Mouse (Mus musculus): Measurements from ENCODE around the gene Col6a3. TPM values are rescaled to one million over a fixed set of nuclear protein-coding genes. Genes with fewer than 3 reads are reported as not detected.

Gene Col6a3
- polyA plus RNA-seq (2012; rRNA removed): 10.8 and 14.4 TPM in 2 replicates

DNA sequence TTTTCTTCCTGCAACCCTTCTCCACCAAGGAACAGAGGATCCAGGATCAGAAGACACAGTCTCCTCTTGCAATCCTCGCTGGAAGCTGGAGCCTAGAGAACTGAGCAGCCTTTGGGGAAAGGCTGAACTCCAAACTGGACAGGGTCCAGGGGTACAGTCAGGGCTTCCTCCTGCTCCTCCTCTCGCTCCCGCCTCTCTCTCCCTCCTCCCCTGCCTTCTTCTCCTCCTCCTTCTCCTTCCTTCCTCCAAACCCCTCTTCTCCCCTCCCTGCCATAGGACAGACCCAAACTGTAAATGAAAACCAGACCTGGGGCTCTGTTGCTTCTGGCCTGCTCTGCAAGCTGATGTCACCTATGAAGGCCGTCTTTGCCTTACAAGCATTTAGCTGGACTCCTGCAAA, at the start of gene Col6a3:
Col6a3 (minus strand) TSS at position 136 of the 400 bp plus-strand sequence.

Other genes starting within 250 kb of the Col6a3 start
- 8.9 and 10.6 TPM in 2 replicates for gene Cops8, start 241.0 kb downstream of the Col6a3 start, polyA plus RNA-seq (2012; rRNA removed)
- gene Mlph, start 71.1 kb upstream of the Col6a3 start, polyA plus RNA-seq (2012; rRNA removed): 43.8 and 53.0 TPM in 2 replicates
- gene Prlh, start 109.1 kb upstream of the Col6a3 start, polyA plus RNA-seq (2012; rRNA removed): not detected in 2 replicates
- gene Rab17, start 125.7 kb upstream of the Col6a3 start, polyA plus RNA-seq (2012; rRNA removed): 2.0 and 3.5 TPM in 2 replicates
- gene Lrrfip1, start 154.8 kb upstream of the Col6a3 start, polyA plus RNA-seq (2012; rRNA removed): 4.5 and 6.2 TPM in 2 replicates

All from stomach, adult 2 months (tissue).